Mouse (Mus musculus) hindbrain, embryonic 10.5 days (tissue): ENCODE results near the gene Hdac7. TPM values are rescaled to one million over a fixed set of nuclear protein-coding genes. Genes with fewer than 3 reads are reported as not detected.
"Not testable (repeated sequence)": the region's sequence is repeated elsewhere in the genome, so short reads cannot be mapped to it uniquely, and the experiment has no call there.

ENCODE experiments used
- DNase-seq: peaks from one replicate; pipeline ENCODE4 v3.0.0-alpha.2; 2017; ENCODE audit warnings: low spot score
- H3K27ac ChIP-seq: fragments of 300-500 bp; sonication (generic); 2 replicates; pipeline ENCODE4 v1.5.1; 2016; ENCODE audit warnings: mild to moderate bottlenecking, moderate library complexity
- H3K27me3 ChIP-seq: fragments of 300-500 bp; sonication (generic); 2 replicates; pipeline ENCODE4 v1.6.1; 2016; ENCODE audit warnings: mild to moderate bottlenecking; ENCODE audit not compliant: poor library complexity, insufficient read depth, severe bottlenecking
- H3K36me3 ChIP-seq: fragments of 300-500 bp; sonication (generic); 2 replicates; pipeline ENCODE4 v1.6.1; 2016; ENCODE audit warnings: mild to moderate bottlenecking, moderate library complexity
- H3K4me1 ChIP-seq: fragments of 300-500 bp; sonication (generic); replicated peaks from 2 replicates; pipeline ENCODE4 v1.6.1; 2016; ENCODE audit warnings: mild to moderate bottlenecking
- H3K4me3 ChIP-seq: fragments of 300-500 bp; sonication (generic); 2 replicates; pipeline ENCODE4 v1.5.1; 2016; ENCODE audit warnings: mild to moderate bottlenecking, moderate library complexity
- H3K9me3 ChIP-seq: fragments of 300-500 bp; sonication (generic); 2 replicates; pipeline ENCODE4 v1.6.1; 2016; ENCODE audit warnings: mild to moderate bottlenecking, moderate library complexity
- WGBS: fragments of 180-500 bp; shearing (Covaris S2); methylation state at CpG from one replicate; pipeline ENCODE4 v1.1.7; 2016; 5-methylcytosine and 5-hydroxymethylcytosine counted together
- polyA plus RNA-seq: library from polyadenylated mRNA; unstranded; fragments of >200 nt; fragmentation: Nextera tagmentation; extraction: Ambion mirVana; gene quantifications from 2 replicates; pipeline ENCODE4 v1.2.1, GENCODE M21; 2016

The Hdac7 gene
- polyA plus RNA-seq, 1 experiment from 2014 or later = 32.7 TPM

DNA sequence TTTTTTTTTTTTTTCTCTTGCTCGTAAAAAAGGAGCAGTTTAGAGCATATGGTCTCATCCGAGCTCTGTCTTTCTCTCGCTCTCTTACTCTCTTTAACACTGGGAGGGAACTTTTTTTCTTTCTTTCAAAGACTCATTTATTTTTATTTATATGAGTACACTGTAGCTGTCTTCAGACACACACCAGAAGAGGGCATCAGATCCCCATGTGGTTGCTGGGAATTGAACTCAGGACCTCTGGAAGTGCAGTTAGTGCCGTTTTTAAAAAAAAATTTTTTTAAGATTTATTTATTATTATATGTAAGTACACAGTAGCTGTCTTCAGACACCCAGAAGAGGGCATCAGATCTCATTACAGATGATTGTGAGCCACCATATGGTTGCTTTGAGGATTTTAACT, 25.8 kb upstream of the Hdac7 start:
- not testable (repeated sequence) for H3K27me3 ChIP-seq, H3K27ac ChIP-seq, H3K4me1 ChIP-seq, H3K36me3 ChIP-seq, H3K4me3 ChIP-seq, DNase-seq
- 90% methylated on average over 4 of the region's 4 CpGs for WGBS
- peaks cover 14% of the 10 kb centered on the region; the same call in 1 of the 2 replicates for H3K9me3 ChIP-seq

DNA sequence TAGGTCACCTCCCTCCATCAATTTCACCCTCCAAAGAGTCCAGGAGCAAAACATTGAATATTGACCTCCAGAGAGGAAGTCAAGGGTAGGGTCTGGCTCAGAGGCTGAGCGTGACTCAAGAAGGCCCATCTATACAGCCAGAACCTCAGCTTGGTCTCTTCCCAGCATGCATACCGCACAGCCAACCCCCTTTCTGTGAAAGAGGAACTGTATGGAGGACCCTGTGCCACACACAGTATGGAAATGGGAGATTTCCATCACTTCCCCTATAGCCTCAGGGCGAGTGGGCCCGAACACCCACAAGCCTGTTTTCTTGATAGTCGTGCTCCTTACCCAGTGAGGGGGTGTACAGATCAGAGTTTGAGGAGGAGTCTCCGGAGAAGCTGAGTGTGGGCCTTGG, 24.7 kb upstream of the Hdac7 start:
- 92% methylated on average over 6 of the region's 6 CpGs for WGBS
- DNase-seq = no peak
- H3K27ac ChIP-seq = no peak overlapping the region
- H3K4me1 ChIP-seq = peaks cover 7% of the 10 kb centered on the region; the same call in 1 of the 2 replicates
- H3K4me3 ChIP-seq = no peak overlapping the region
- peaks cover 14% of the 10 kb centered on the region; the same call in 1 of the 2 replicates for H3K9me3 ChIP-seq
- no peaks in the 10 kb centered on the region for H3K27me3 ChIP-seq
- H3K36me3 ChIP-seq = no peaks in the 10 kb centered on the region

DNA sequence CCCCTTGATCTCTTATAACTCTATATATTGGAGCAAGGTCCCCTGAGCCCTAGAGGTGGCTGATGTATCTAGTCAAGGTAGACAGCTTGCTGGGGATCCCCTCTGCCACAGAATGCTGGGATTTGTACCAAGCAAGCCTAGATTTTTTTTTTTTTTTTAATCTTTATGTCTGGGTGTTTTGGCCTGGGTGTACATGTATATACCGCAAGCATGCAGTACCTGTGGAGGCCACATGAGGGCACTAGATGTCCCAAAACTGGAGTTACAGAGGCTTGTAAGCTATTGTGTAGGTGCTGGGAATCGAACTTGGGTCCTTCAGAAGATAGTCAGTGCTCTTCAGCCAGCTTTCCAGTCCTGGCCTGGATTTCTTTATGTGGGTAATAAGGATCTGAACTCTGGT, 21.7 kb upstream of the Hdac7 start:
- no peak for DNase-seq
- no peak overlapping the region for H3K4me3 ChIP-seq
- WGBS = 91% methylated on average over 2 of the region's 2 CpGs
- no peaks in the 10 kb centered on the region for H3K27me3 ChIP-seq
- no peaks in the 10 kb centered on the region for H3K36me3 ChIP-seq
- peaks cover 14% of the 10 kb centered on the region; the same call in 1 of the 2 replicates for H3K9me3 ChIP-seq
- H3K4me1 ChIP-seq = 0 out of 2 replicates have a peak, but pooled peaks cover 9% of the 10 kb centered on the region
- no peak overlapping the region for H3K27ac ChIP-seq

DNA sequence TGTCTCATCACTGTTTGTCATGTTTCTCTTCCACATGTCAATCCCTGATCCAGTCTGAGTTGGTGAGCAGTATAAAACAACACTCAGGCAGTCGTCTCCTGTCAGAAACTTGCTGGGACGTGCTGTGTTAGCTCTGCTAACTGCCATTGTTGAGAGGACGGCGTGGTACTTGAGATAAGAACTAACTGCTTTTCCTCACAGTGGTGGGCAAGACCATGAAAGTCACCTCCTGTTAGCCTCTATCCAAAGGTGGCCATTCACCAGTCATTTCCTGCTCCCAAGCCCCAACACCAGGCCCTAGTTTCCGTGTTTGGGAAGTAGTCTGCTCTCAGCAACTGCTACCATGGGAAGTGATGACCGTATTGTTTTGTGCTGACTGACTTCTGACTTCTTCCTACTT, 20.9 kb upstream of the Hdac7 start:
- H3K27ac ChIP-seq = no peak overlapping the region
- H3K4me1 ChIP-seq = 0 out of 2 replicates have a peak, but pooled peaks cover 7% of the 10 kb centered on the region
- no peaks in the 10 kb centered on the region for H3K36me3 ChIP-seq
- H3K27me3 ChIP-seq = no peaks in the 10 kb centered on the region
- no peak for DNase-seq
- no peak overlapping the region for H3K4me3 ChIP-seq
- WGBS = 63% methylated on average over 6 of the region's 6 CpGs
- peaks cover 14% of the 10 kb centered on the region; the same call in 1 of the 2 replicates for H3K9me3 ChIP-seq

DNA sequence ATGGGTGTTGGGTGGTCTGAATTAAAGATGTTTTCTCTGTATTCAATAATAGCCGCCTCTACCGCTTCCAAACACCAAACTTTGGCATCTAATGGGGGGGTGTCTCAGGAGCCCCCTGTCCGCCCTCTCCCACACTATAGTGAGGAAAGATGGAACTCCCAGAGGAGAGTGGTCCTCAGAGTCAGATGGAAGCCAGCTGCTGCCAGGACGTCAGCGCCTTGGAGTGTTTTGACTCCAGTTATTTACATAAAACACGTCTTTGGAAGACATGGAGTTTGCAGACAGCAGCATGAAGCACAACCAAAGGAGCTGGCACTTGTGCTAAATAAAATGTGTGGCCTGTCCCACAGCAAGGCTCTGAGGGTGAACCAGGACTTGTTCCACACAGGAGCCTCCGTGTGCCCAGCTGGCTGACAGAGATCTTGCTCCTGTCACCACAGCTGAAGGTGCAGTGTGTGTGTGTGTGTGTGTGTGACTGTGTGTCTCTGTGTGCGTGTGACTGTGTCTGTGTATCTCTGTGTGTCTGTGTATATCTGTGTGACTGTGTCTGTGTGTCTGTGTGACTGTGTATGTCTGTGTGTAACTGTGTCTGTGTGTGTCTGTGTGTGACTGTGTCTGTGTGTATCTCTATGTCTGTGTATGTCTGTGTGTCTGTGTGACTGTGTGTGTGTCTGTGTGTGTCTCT, 20.2 kb upstream of the Hdac7 start:
- 70% methylated on average over 8 of the region's 8 CpGs for WGBS
- no peak overlapping the region for H3K27ac ChIP-seq
- no peak for DNase-seq

DNA sequence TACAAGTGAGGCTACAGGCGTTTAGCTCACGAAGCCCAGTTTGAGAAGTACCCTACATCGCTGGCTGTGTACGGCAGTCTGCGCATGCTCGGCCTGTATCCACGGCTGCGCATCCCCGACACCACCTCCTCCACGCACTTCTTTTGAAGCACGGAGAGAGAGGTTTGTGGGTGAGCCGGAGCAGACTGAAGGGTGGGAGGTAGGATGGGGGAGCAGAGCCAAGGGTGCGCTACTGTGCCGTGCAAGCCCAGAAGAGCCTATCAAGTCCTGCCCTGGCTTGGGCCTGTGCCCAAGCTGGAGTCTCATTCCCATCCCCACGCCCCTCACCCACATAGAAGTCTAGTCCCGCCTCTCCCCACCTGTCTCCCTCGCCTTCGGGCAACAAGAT, 19.2 kb upstream of the Hdac7 start:
- peaks cover 14% of the 10 kb centered on the region; the same call in 1 of the 2 replicates for H3K9me3 ChIP-seq
- DNase-seq = no peak
- H3K4me1 ChIP-seq = 0 out of 2 replicates have a peak, but pooled peaks cover 7% of the 10 kb centered on the region
- no peaks in the 10 kb centered on the region for H3K36me3 ChIP-seq
- 83% methylated on average over 18 of the region's 18 CpGs for WGBS
- H3K27me3 ChIP-seq = no peaks in the 10 kb centered on the region
- no peak overlapping the region for H3K27ac ChIP-seq
- no peak overlapping the region for H3K4me3 ChIP-seq

More for the DNA sequence above, 20.2 kb upstream of the Hdac7 start:
- H3K4me3 ChIP-seq = no peak overlapping the region
- H3K27me3 ChIP-seq = no peaks in the 10 kb centered on the region
- peaks cover 14% of the 10 kb centered on the region; the same call in 1 of the 2 replicates for H3K9me3 ChIP-seq
- H3K36me3 ChIP-seq = no peaks in the 10 kb centered on the region
- 0 out of 2 replicates have a peak, but pooled peaks cover 7% of the 10 kb centered on the region for H3K4me1 ChIP-seq

DNA sequence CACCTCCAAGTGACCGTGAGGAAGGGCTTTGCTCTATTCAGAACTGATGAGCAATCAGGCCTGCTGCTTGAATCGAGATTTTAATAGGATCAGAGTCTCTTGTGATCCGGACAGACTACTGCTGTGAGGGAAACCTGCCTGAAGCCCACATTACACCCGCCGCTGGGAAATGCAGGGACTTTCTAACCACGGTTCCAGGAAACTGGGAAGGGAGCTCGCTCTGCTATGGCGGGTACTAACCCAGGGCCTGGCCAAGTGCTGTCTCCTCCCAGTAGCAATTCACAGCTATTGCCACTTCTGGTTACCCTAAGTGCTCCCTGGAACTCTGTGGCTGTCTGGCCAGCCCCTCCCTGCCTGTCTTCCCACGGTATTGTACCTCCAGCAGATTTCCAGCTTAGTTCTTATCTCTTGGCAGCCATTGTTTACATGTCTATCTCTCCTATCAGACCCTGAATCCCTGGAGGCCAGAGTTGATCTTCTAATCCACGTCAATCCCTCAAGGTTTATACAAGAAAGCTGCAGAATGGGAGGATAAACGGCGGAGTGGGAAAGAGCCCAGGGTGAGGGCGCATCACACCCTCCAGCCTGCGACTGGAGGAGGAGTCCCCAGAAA, 18.7 kb upstream of the Hdac7 start:
- no peak overlapping the region for H3K27ac ChIP-seq
- DNase-seq = no peak
- peaks cover 14% of the 10 kb centered on the region; the same call in 1 of the 2 replicates for H3K9me3 ChIP-seq
- WGBS = 63% methylated on average over 14 of the region's 14 CpGs
- no peaks in the 10 kb centered on the region for H3K27me3 ChIP-seq
- H3K4me3 ChIP-seq = no peak overlapping the region
- H3K36me3 ChIP-seq = no peaks in the 10 kb centered on the region
- H3K4me1 ChIP-seq = 0 out of 2 replicates have a peak, but pooled peaks cover 7% of the 10 kb centered on the region

DNA sequence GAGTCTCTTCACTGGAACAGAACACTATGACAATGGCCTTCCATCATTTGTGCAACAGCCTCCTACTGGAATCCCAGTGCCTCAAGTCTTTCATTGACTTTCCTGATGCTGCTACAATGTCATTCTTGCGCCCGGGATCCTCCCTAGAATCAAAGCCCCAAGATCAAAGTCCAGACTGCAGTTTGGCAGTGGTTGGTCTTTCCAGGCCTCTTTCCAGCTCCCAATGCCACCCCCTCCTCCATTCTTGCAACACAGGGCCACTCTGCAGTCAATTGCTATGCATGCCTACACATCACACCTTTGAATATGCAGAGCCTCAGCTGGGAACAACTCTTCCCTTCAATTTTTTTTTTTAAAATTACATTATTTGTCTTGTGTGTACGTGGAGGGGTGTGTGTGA, 16.1 kb upstream of the Hdac7 start:
- 81% methylated on average over 3 of the region's 3 CpGs for WGBS
- H3K4me3 ChIP-seq = no peak overlapping the region
- H3K9me3 ChIP-seq = no peaks in the 10 kb centered on the region
- no peak for DNase-seq
- H3K4me1 ChIP-seq = 0 out of 2 replicates have a peak, but pooled peaks cover 7% of the 10 kb centered on the region
- no peaks in the 10 kb centered on the region for H3K36me3 ChIP-seq
- H3K27ac ChIP-seq = no peak overlapping the region
- no peaks in the 10 kb centered on the region for H3K27me3 ChIP-seq

DNA sequence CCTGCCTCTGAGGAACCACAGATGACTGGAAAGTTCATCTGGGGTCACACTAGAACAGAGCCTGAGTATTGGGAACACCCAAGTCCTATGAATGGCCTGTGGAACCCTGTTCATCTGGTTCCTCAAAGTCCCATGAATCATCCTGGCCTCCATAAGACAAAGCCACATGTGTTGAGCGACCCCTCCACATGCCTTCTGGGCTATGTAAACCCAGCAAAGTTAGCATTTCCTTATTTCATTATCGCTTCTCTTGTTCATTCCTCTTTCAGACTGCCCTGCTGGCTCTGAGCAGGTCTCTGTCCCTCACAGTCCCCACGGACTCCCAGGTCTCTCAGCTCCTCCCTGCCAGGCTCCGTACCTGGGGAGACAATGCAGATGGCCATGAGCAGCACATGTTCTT, 14.1 kb upstream of the Hdac7 start:
- no peaks in the 10 kb centered on the region for H3K9me3 ChIP-seq
- no peak overlapping the region for H3K27ac ChIP-seq
- H3K27me3 ChIP-seq = no peaks in the 10 kb centered on the region
- DNase-seq = no peak
- 0 out of 2 replicates have a peak, but pooled peaks cover 5% of the 10 kb centered on the region for H3K4me1 ChIP-seq
- no peak overlapping the region for H3K4me3 ChIP-seq
- no peaks in the 10 kb centered on the region for H3K36me3 ChIP-seq
- 84% methylated on average over 4 of the region's 4 CpGs for WGBS

DNA sequence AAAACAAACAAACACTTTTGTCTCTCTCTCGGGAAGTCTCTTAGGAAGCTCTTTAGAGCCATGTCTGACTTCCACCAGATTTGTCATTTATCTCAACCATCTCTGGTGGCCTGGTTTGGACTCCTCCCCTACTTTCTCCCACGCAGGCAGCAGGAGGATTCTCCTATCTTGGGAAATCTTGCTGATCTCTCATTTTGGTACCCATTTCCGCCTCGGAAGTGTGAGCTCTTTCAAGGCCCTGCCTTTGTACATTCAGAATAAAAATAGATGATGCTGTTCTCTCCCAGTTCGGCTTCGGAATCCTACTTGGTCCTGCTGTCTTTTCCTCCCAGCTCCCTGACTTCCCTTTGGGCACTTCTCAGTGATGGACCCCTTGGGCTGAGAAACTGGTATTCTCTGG, 10.2 kb upstream of the Hdac7 start:
- DNase-seq = no peak
- H3K9me3 ChIP-seq = no peaks in the 10 kb centered on the region
- no peaks in the 10 kb centered on the region for H3K4me1 ChIP-seq
- no peak overlapping the region for H3K27ac ChIP-seq
- H3K4me3 ChIP-seq = no peak overlapping the region
- no peaks in the 10 kb centered on the region for H3K36me3 ChIP-seq
- H3K27me3 ChIP-seq = no peaks in the 10 kb centered on the region
- WGBS = 70% methylated on average over 6 of the region's 6 CpGs

DNA sequence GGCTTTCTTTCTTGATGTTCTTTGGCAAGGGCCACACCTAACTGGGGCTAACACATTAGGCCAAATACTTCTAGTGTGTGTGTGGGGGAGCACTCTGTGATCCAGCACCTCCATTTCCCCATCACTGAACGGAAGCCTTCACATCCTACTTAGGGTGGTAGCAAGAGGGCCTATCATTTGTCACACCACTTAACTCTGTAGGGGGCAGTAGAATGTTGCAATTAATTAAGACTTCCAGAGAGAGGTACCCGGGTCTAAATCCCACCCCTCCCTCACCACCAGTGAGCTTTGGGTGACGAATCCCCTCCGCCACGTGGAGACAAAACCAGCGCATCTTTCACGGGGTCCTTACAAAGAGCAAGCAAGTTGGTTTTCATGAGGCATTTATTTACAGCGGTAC, 9.8 kb upstream of the Hdac7 start:
- Histone ChIP-seq H3K36me3 (no peaks in the 10 kb centered on the region), H3K27ac (no peak overlapping the region), H3K4me1 (peaks cover 4% of the 10 kb centered on the region; the same call in 1 of the 2 replicates), H3K27me3 (no peaks in the 10 kb centered on the region), H3K9me3 (no peaks in the 10 kb centered on the region), H3K4me3 (no peak overlapping the region)
- WGBS = 50% methylated on average over 8 of the region's 8 CpGs
- DNase-seq = no peak

DNA sequence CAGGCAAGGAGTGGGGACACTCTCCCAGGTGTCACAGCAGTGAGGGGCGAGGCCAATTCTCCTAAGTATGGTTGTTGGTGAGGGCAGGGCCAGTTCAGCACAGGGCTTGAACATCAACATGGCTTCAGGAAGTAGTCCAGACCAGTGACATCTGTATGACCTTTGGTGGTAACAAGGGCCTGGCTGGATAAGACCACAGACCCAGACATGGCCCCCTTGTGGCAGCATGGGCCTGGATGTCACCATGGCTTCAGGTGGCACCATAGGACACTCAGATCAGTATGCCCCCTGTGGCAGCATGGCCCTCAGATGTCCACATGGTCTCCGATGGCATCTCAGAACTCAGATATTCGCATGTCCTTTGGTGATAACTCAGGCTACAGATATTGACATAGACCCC, 8.0 kb upstream of the Hdac7 start:
- H3K9me3 ChIP-seq = no peaks in the 10 kb centered on the region
- DNase-seq = no peak
- H3K27me3 ChIP-seq = peaks cover 5% of the 10 kb centered on the region; the same call in 1 of the 2 replicates
- WGBS = 94% methylated on average over 3 of the region's 3 CpGs
- H3K36me3 ChIP-seq = no peaks in the 10 kb centered on the region
- H3K27ac ChIP-seq = no peak overlapping the region
- no peak overlapping the region for H3K4me3 ChIP-seq
- H3K4me1 ChIP-seq = peaks cover 4% of the 10 kb centered on the region; the same call in 1 of the 2 replicates

DNA sequence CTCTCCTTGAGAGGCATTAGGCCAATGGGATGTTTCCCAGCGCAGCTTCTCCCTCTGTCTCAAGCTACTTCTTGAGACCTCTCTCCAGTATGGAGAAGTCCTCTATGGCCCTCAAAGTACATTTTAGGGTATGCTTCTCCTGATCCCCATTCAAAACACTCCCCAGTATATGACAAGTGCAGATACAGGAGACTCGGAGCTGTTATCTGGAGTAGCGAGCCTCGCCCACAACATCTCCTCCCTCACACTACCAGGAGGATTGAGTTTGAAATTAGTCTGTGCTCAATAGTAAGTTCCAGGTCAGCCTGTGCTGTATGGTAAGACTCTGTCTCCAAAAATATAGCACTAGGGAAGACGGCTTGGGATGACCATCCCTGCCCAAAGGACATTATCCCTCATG, 6.7 kb upstream of the Hdac7 start:
- DNase-seq = no peak
- Histone ChIP-seq H3K4me3 (no peak overlapping the region), H3K27me3 (peaks cover 5% of the 10 kb centered on the region; the same call in 1 of the 2 replicates), H3K27ac (no peak overlapping the region), H3K36me3 (no peaks in the 10 kb centered on the region), H3K9me3 (no peaks in the 10 kb centered on the region), H3K4me1 (peaks cover 4% of the 10 kb centered on the region; the same call in 1 of the 2 replicates)
- 89% methylated on average over 5 of the region's 5 CpGs for WGBS
